Mouse (Mus musculus): Measurements from ENCODE around the gene Muc3. TPM values are rescaled to one million over a fixed set of nuclear protein-coding genes. Genes with fewer than 3 reads are reported as not detected.

The Muc3 gene
- polyA plus RNA-seq, 1 experiment from 2014 or later: not detected

DNA sequence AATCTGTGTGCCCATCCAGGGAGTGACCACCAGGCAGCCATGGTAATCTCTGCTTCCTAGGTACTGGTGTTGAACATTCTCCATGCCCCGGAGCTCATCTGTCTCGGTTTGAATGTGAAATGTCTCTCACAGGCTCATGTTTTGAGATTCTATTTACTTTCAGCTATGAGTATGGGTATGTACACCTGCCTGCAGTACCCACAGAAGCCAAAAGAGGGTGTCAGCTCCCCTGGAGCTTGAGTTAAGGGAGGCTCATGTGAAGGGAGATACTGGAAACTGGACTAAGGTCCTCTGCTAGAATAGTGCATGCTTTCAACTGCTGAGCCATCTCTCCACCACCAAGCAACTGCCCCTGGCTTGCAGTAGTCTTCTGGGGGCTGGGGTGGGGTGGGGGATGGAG is 45.2 kb downstream of the Muc3 start:
- no peak for ATAC-seq (ENCODE audit: low FRiP score)
- Histone ChIP-seq H3K27me3 (no peaks in the 10 kb centered on the region), H3K4me1 (peaks cover 9% of the 10 kb centered on the region; the same call in 1 of the 2 replicates), H3K4me3 (replicated peaks) (no peak overlapping the region), H3K9me3 (no peaks in the 10 kb centered on the region), H3K27ac (no peak overlapping the region), H3K4me2 (no peak overlapping the region), H3K36me3 (replicated peaks) (no peaks in the 10 kb centered on the region), H3K9ac (no peak overlapping the region)
- 90% methylated on average over 2 of the region's 2 CpGs for WGBS

DNA sequence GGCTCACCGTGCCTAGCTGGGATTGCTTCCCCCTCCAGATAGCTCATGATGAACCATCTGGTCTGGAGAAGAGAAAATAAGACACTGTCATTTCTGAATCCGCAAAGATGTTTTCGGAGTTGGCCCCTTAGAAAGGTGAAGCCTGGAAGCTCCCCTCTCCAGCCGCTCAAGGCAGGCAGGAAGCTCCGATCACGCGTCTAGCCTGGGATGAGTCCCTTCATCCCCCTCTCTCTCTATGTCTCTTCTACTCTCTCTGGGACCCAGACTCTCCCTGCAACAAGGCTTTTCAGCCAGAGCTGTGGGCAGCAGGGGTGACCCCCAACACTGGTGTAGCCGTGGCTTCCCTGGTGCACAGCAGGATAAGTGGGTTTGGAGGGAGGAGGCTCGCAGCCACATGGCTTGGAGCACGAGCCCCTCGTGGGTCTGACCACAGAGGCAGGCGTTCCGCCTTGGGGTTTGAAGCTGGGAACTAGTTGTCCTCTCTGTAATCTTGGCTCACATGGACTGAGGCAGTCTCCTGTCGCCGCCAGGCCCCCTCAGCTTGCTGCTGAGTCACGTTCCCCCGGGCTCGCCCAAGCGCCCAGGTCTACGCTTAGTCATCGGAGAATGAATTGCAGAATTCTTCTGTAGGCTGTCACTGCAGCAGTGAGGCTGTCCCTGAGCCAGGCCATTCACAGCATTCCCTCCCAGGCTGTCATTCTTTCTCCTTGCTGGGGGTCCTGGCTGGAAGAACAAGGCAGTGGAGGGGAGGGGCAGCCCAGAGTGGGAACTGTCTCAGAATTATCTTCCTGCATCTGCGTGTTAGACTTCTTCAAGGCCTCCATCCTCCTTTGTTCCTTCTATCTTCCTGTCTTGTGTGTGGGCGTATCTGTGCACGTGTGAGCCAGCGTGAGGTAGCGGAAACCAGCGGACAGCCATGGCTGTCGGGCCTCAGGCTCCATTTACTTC is 46.3 kb downstream of the Muc3 start:
- Histone ChIP-seq H3K9ac (no peak overlapping the region), H3K4me1 (peaks cover 9% of the 10 kb centered on the region; the same call in 1 of the 2 replicates), H3K36me3 (replicated peaks) (no peaks in the 10 kb centered on the region), H3K27me3 (no peaks in the 10 kb centered on the region), H3K9me3 (no peaks in the 10 kb centered on the region), H3K4me3 (replicated peaks) (no peak overlapping the region), H3K4me2 (no peak overlapping the region), H3K27ac (no peak overlapping the region; the same call in 1 of the 2 replicates)
- no peak for ATAC-seq (ENCODE audit: low FRiP score)
- 74% methylated on average over 28 of the region's 28 CpGs for WGBS

DNA sequence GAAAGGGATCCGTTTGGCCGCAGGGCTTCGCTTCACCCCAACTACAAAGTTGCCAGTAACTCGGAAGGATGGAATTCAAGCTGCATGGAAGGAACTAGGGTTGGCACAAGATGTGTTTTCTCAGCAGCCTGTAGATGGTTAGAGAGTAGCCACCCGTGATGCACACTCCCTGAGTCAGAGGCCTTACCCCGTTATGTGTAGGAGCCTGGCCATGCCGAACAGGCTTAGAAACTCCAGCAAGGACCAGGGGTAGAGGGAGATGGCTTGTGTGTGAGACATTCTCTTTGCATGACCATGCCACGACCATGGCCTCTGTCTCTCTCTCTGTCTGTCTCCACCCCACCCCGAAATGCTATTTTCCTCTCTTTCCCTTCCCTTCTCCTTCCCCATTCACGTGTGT is 47.0 kb downstream of the Muc3 start:
- no peak overlapping the region for H3K4me2 ChIP-seq
- H3K36me3 ChIP-seq (replicated peaks): no peaks in the 10 kb centered on the region
- no peaks in the 10 kb centered on the region for H3K9me3 ChIP-seq
- 81% methylated on average over 10 of the region's 10 CpGs for WGBS
- no peak overlapping the region for H3K9ac ChIP-seq
- peaks cover 9% of the 10 kb centered on the region; the same call in 1 of the 2 replicates for H3K4me1 ChIP-seq
- H3K27me3 ChIP-seq: no peaks in the 10 kb centered on the region
- no peak for ATAC-seq (ENCODE audit: low FRiP score)
- no peak overlapping the region for H3K27ac ChIP-seq
- no peak overlapping the region for H3K4me3 ChIP-seq (replicated peaks)

DNA sequence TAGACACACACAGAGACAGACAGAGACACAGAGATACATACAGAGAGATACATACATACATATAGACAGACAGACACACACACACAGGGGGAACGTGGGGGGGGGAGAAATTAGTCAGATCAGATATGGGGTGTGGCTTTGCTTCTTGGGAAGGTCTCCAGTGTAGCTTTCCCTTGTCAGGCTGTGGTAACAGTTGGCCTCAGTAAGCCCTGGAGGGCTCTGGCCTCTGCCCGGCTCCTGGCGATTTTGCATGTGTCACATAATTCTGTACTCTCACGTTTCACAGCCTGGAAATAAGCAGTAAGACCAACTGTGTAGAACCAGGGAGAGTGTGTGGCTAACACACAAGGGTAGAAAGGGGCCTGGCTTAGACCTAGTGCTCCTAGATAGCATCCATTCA is 48.5 kb downstream of the Muc3 start:
- Histone ChIP-seq H3K4me1 (peaks cover 7% of the 10 kb centered on the region; the same call in 1 of the 2 replicates), H3K9me3 (no peaks in the 10 kb centered on the region), H3K27me3 (no peaks in the 10 kb centered on the region), H3K36me3 (replicated peaks) (no peaks in the 10 kb centered on the region), H3K27ac (no peak overlapping the region), H3K4me3 (replicated peaks) (no peak overlapping the region), H3K4me2 (no peak overlapping the region), H3K9ac (no peak overlapping the region)
- 77% methylated on average over 4 of the region's 4 CpGs for WGBS
- ATAC-seq (ENCODE audit: low FRiP score): no peak

DNA sequence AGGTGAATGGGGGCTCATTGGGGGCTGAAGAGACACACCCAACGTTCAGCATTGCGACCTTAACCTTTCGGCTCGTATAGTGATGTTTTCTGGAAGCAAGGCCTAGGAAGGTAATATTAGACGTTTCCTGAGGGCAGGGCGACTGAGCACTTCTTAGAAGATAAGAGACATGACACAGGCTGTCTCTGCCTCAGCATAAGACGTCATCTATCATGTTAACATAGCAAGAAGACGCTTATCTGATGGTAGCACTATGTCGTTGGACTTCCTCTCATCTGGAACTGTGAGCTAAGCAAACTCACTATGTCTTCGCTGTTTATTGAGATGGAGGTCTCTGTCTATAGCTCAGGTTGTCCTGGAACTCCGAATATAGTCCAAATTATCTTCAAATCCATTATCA is 50.7 kb downstream of the Muc3 start:
- Histone ChIP-seq H3K27me3 (no peaks in the 10 kb centered on the region), H3K4me1 (peaks cover 7% of the 10 kb centered on the region; the same call in 1 of the 2 replicates), H3K9me3 (no peaks in the 10 kb centered on the region), H3K27ac (no peak overlapping the region), H3K4me3 (replicated peaks) (no peak overlapping the region), H3K9ac (no peak overlapping the region), H3K4me2 (no peak overlapping the region), H3K36me3 (replicated peaks) (no peaks in the 10 kb centered on the region)
- 84% methylated on average over 11 of the region's 11 CpGs for WGBS
- no peak for ATAC-seq (ENCODE audit: low FRiP score)

DNA sequence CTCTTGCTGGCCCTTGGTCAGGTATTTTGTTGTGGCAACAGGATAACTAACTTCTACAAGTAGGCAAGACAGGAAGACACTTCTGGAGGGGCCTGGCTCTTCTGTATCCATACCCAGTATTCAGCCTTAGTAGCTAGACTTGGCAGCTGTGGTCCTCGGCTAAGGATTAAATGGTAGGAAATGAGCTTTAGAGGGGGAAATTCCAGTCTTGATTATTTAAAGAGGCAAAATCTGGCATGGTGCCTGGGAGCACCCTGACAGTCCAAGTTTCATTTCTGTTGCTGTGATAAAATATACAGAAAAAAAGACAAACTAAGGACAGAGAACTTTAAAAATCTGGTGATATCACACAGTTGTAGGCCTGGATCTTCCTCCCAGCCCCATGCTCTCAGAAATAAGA is 53.1 kb downstream of the Muc3 start:
- Histone ChIP-seq H3K9ac (no peak overlapping the region), H3K4me2 (no peak overlapping the region), H3K36me3 (replicated peaks) (no peaks in the 10 kb centered on the region), H3K4me1 (no peaks in the 10 kb centered on the region), H3K27me3 (no peaks in the 10 kb centered on the region), H3K27ac (no peak overlapping the region), H3K9me3 (no peaks in the 10 kb centered on the region), H3K4me3 (replicated peaks) (no peak overlapping the region)
- 75% methylated on average over 1 of the region's 1 CpGs for WGBS
- no peak for ATAC-seq (ENCODE audit: low FRiP score)

DNA sequence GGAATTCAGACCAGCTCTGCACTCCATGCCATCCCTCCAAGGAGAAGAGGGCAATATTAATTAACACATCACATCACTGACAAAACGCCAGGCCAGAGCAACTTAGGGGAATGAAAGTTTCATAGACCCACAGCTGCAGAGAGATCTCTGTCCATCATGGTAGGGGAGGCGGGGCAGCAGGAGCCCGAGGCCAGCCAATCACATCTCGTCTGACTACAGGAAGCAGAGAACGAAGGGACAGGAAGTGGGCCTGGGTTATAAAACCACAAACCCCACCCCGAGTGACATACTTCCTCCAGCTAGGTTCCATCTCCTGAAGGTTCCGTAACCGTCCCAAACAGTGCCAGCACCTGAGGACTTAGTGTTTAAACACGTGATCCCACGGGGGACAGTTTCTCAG is 54.0 kb downstream of the Muc3 start:
- Histone ChIP-seq H3K4me3 (replicated peaks) (no peak overlapping the region), H3K9ac (no peak overlapping the region), H3K9me3 (no peaks in the 10 kb centered on the region), H3K4me2 (no peak overlapping the region), H3K27ac (no peak overlapping the region), H3K36me3 (replicated peaks) (no peaks in the 10 kb centered on the region), H3K27me3 (no peaks in the 10 kb centered on the region), H3K4me1 (no peaks in the 10 kb centered on the region)
- WGBS: 83% methylated on average over 10 of the region's 10 CpGs
- ATAC-seq (ENCODE audit: low FRiP score): no peak

DNA sequence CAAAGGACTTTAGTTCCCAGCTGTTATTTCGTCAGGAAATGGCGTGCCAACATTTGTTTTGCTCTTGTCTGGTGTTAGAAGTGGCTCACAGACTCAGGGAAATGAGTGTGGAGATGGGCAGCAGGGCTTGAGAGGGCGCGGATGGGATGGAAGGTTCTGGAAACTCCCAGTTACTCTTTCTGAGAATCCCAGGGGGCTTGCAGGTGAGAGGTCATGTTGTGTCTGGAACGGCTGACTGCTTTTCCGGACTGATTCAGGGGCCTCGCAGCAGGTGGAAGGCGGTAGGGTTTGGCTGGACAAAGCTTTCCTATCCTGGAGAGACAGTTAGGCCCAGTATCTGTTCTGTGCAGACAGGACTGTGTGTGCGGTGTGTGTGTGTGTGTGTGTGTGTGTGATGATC is 55.4 kb downstream of the Muc3 start:
- no peak for ATAC-seq (ENCODE audit: low FRiP score)
- H3K9ac ChIP-seq: no peak overlapping the region
- WGBS: 87% methylated on average over 9 of the region's 9 CpGs
- H3K4me1 ChIP-seq: no peaks in the 10 kb centered on the region
- no peaks in the 10 kb centered on the region for H3K27me3 ChIP-seq
- no peaks in the 10 kb centered on the region for H3K36me3 ChIP-seq (replicated peaks)
- no peak overlapping the region for H3K4me3 ChIP-seq (replicated peaks)
- no peak overlapping the region for H3K27ac ChIP-seq
- no peak overlapping the region for H3K4me2 ChIP-seq
- H3K9me3 ChIP-seq: no peaks in the 10 kb centered on the region

DNA sequence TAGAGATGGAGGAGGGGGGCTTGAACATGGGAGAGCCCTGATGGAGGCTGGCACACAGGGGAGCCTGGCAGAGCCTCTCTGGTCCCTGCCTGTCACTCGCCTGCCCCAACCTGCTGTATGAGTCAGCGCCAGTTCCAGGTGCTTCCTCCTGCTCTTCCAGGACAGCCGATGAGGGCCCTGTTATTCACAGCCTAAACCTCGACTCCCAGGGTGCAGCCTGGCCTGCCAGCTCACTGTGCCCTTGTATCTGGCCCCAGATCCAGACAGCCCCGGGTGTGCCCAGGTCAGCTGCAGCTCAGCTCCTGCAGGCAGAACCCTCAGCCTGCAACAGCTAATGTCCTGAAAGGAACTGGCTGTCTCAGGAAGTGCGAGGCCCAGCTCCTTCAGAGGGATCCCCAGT is 57.6 kb downstream of the Muc3 start:
- WGBS: 62% methylated on average over 6 of the region's 6 CpGs
- Histone ChIP-seq H3K36me3 (replicated peaks) (no peaks in the 10 kb centered on the region), H3K27ac (no peak overlapping the region), H3K4me1 (no peaks in the 10 kb centered on the region), H3K9ac (no peak overlapping the region), H3K9me3 (no peaks in the 10 kb centered on the region), H3K27me3 (no peaks in the 10 kb centered on the region), H3K4me2 (no peak overlapping the region), H3K4me3 (replicated peaks) (no peak overlapping the region)
- no peak for ATAC-seq (ENCODE audit: low FRiP score)

DNA sequence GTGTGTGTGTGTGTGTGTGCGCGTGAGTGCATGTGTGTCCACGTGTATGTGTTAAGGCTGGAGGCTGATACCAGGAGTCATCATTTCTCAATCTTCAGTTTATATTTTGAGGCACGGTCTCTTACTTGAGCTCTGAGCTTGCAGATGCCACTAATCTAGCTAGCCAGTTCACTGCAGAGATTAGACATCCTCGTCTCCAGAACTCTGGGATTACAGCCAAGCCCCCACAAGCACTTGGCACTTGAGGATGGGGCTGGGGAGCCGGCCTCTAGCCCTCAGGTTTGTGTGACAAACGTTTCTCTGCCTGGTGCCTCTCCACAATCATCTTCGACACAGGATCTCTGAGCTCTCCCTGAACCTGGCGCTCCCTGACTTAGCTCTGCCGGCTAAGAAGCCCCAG is 58.3 kb downstream of the Muc3 start:
- no peaks in the 10 kb centered on the region for H3K36me3 ChIP-seq (replicated peaks)
- ATAC-seq (ENCODE audit: low FRiP score): no peak
- no peaks in the 10 kb centered on the region for H3K9me3 ChIP-seq
- H3K9ac ChIP-seq: no peak overlapping the region
- H3K4me3 ChIP-seq (replicated peaks): no peak overlapping the region
- H3K27ac ChIP-seq: no peak overlapping the region
- WGBS: 80% methylated on average over 10 of the region's 10 CpGs
- no peaks in the 10 kb centered on the region for H3K27me3 ChIP-seq
- no peaks in the 10 kb centered on the region for H3K4me1 ChIP-seq
- no peak overlapping the region for H3K4me2 ChIP-seq

DNA sequence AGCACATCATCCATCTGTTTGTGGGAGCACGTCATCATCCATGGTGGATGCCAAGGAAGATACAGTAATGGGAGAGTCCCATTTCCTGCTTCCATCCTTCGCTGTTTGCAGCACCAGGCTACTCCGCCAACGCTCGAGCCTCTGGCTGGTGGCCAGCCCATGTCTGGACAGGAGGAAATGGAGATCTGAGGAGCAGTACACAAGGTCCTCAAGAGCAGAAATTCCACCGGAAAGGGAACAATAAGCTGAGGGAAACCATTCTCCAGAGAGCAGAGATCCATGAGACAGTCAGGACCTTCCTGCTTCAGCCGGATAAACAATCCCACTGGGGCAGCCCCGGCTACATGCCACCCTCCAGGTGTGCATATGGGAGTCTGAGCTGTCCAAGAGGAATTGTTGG is 61.7 kb downstream of the Muc3 start:
- no peak for ATAC-seq (ENCODE audit: low FRiP score)
- H3K9me3 ChIP-seq: no peaks in the 10 kb centered on the region
- no peak overlapping the region for H3K4me2 ChIP-seq
- no peaks in the 10 kb centered on the region for H3K4me1 ChIP-seq
- no peak overlapping the region for H3K9ac ChIP-seq
- no peaks in the 10 kb centered on the region for H3K36me3 ChIP-seq (replicated peaks)
- WGBS: 90% methylated on average over 8 of the region's 8 CpGs
- no peaks in the 10 kb centered on the region for H3K27me3 ChIP-seq
- no peak overlapping the region for H3K4me3 ChIP-seq (replicated peaks)
- no peak overlapping the region for H3K27ac ChIP-seq

DNA sequence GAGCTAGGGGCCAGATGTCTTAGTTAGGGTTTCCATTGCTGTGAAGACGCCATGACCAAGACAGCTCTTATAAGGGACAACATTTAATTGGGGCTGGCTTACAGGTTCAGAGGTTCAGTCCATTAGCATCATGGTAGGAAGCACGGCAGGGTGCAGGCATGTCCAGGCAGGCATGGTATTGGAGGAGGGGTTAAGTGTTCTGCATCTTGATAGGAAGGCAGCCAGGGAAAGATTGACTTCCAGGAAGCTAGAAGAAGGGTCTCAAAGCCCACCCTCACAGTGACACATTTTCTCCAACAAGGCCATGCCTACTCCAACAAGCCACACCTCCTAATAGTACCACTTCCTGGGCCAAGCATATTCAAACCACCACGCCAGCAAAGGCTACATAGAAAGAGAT is 63.4 kb downstream of the Muc3 start:
- H3K4me1 ChIP-seq: no peaks in the 10 kb centered on the region
- ATAC-seq (ENCODE audit: low FRiP score): no peak
- H3K4me3 ChIP-seq (replicated peaks): no peak overlapping the region
- H3K9me3 ChIP-seq: no peaks in the 10 kb centered on the region
- H3K4me2 ChIP-seq: no peak overlapping the region
- no peak overlapping the region for H3K9ac ChIP-seq
- WGBS: 81% methylated on average over 3 of the region's 3 CpGs
- H3K36me3 ChIP-seq (replicated peaks): no peaks in the 10 kb centered on the region
- H3K27ac ChIP-seq: no peak overlapping the region
- H3K27me3 ChIP-seq: no peaks in the 10 kb centered on the region

DNA sequence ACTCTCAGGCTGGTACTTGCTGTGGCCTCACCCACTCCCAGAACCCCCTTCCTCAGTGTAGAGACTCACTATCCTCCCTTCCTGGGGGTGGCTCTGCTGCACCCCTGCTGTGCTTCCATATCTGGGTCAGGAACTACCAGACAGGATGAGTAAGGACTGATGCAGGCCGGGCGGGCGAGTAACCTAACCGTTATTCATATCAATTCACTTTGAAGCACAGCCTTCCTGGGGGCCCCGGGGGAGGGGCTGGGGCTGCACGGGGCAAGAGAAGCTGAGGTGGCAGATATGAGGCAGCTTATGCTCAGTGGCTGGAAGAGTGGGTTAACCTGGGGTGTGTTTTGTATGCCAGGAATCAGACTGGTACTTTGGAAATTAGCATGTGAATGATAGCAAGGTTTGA is 64.1 kb downstream of the Muc3 start:
- no peak overlapping the region for H3K4me2 ChIP-seq
- H3K27ac ChIP-seq: no peak overlapping the region
- H3K9me3 ChIP-seq: no peaks in the 10 kb centered on the region
- H3K9ac ChIP-seq: no peak overlapping the region
- H3K4me1 ChIP-seq: no peaks in the 10 kb centered on the region
- H3K36me3 ChIP-seq (replicated peaks): no peaks in the 10 kb centered on the region
- no peaks in the 10 kb centered on the region for H3K27me3 ChIP-seq
- no peak overlapping the region for H3K4me3 ChIP-seq (replicated peaks)
- WGBS: 88% methylated on average over 6 of the region's 6 CpGs
- no peak for ATAC-seq (ENCODE audit: low FRiP score)

All from forebrain, embryonic 12.5 days (tissue).